Comparison of ENCODE assay signal across 14 mouse cellular contexts in genomic region chr2:166290826-166291225, GRCm38 (mm10).
DNase-seq lines count a peak whose midpoint lies in the region; ATAC-seq lines count a peak whose summit lies in the region.
"Had no signal": no experiment of that assay in that cellular context is flagged by ENCODE, and none has a peak within 500 bp of the region (broad histone marks: within the 10 kb centered on the region; RNA-seq: fewer than 3 reads in every experiment).

No protein-coding gene starts in this region.

- no peaks in the 10 kb centered on the region for H3K9me3 ChIP-seq in heart, embryonic 12.5 days (replicated peaks)
- no peaks in the 10 kb centered on the region for H3K9me3 ChIP-seq in midbrain, embryonic 14.5 days (ENCODE audit: control insufficient read depth, low read length)
- H3K9me3 ChIP-seq in midbrain, embryonic 16.5 days (replicated peaks; ENCODE audit: control insufficient read depth, low read length, poor library complexity, severe bottlenecking), result no peaks in the 10 kb centered on the region
- H3K9me3 ChIP-seq in hindbrain, embryonic 16.5 days (ENCODE audit: control insufficient read depth, low read length), result no peaks in the 10 kb centered on the region
- no peaks in the 10 kb centered on the region for H3K9me3 ChIP-seq in intestine, embryonic 15.5 days

- H3K4me2 ChIP-seq in heart, embryonic 12.5 days, result no peak overlapping the region
- H3K4me2 ChIP-seq in midbrain, embryonic 14.5 days (ENCODE audit: low read length), result no peak overlapping the region
- no peak overlapping the region for H3K4me2 ChIP-seq in midbrain, embryonic 16.5 days (ENCODE audit: low read length)
- H3K4me2 ChIP-seq in hindbrain, embryonic 16.5 days (ENCODE audit: low read length), result no peak overlapping the region
- no peak overlapping the region for H3K4me2 ChIP-seq in intestine, embryonic 15.5 days (replicated peaks)
- H3K4me2 ChIP-seq: liver, embryonic 11.5 days had no signal

- no peaks in the 10 kb centered on the region for H3K27me3 ChIP-seq in heart, embryonic 12.5 days (replicated peaks)
- H3K27me3 ChIP-seq in midbrain, embryonic 14.5 days (ENCODE audit: control insufficient read depth, insufficient read depth, low read length), result no peaks in the 10 kb centered on the region
- peaks cover 3% of the 10 kb centered on the region; the same call in 1 of the 2 replicates for H3K27me3 ChIP-seq in midbrain, embryonic 16.5 days (ENCODE audit: control insufficient read depth, insufficient read depth, low read depth, low read length)
- H3K27me3 ChIP-seq in hindbrain, embryonic 16.5 days (replicated peaks; ENCODE audit: control insufficient read depth, insufficient read depth, low read length), result peaks cover 2% of the 10 kb centered on the region; the same call in 1 of the 2 replicates
- H3K27me3 ChIP-seq in intestine, embryonic 15.5 days (replicated peaks), result no peaks in the 10 kb centered on the region

- no peak overlapping the region for H3K4me3 ChIP-seq in heart, embryonic 12.5 days
- no peak overlapping the region for H3K4me3 ChIP-seq in midbrain, embryonic 14.5 days (replicated peaks; ENCODE audit: low read depth, low read length)
- H3K4me3 ChIP-seq in midbrain, embryonic 16.5 days (ENCODE audit: low read depth, low read length), result no peak overlapping the region
- H3K4me3 ChIP-seq in hindbrain, embryonic 16.5 days (ENCODE audit: low read length), result no peak overlapping the region
- no peak overlapping the region for H3K4me3 ChIP-seq in intestine, embryonic 15.5 days (replicated peaks)
- H3K4me3 ChIP-seq: myocyte had no signal

- peaks cover 28% of the 10 kb centered on the region for H3K4me1 ChIP-seq in heart, embryonic 12.5 days (replicated peaks)
- peaks cover 13% of the 10 kb centered on the region; the same call in 1 of the 2 replicates for H3K4me1 ChIP-seq in midbrain, embryonic 14.5 days (ENCODE audit: control insufficient read depth, insufficient read depth, low read length)
- peaks cover 5% of the 10 kb centered on the region; the same call in 1 of the 2 replicates for H3K4me1 ChIP-seq in midbrain, embryonic 16.5 days (ENCODE audit: control insufficient read depth, insufficient read depth, low read length)
- H3K4me1 ChIP-seq in hindbrain, embryonic 16.5 days (ENCODE audit: control insufficient read depth, insufficient read depth, low read depth, low read length), result peaks cover 7% of the 10 kb centered on the region
- H3K4me1 ChIP-seq in intestine, embryonic 15.5 days (replicated peaks), result peaks cover 20% of the 10 kb centered on the region

- no peak for ATAC-seq in heart, embryonic 12.5 days (ENCODE audit: insufficient number of reproducible peaks, low FRiP score)
- ATAC-seq in midbrain, embryonic 14.5 days (ENCODE audit: low FRiP score, low TSS enrichment), result no peak
- ATAC-seq in midbrain, embryonic 16.5 days, result no peak
- 0 out of 2 replicates have a peak, but pooled peaks have one; percentile 20 for ATAC-seq in hindbrain, embryonic 16.5 days
- no peak; the same call in 1 of the 2 replicates for ATAC-seq in intestine, embryonic 15.5 days
- ATAC-seq: intestine, postnatal 0 days had no signal

- H3K27ac ChIP-seq in heart, embryonic 12.5 days (ENCODE audit: poor library complexity, severe bottlenecking), result peak overlapping the region; percentile 17; the same call in 1 of the 2 replicates
- H3K27ac ChIP-seq in midbrain, embryonic 14.5 days (replicated peaks; ENCODE audit: low read depth, low read length), result no peak overlapping the region
- no peak overlapping the region for H3K27ac ChIP-seq in midbrain, embryonic 16.5 days (ENCODE audit: low read length)
- no peak overlapping the region for H3K27ac ChIP-seq in hindbrain, embryonic 16.5 days (ENCODE audit: low read depth, low read length)
- H3K27ac ChIP-seq in intestine, embryonic 15.5 days, result no peak overlapping the region

- WGBS in heart, embryonic 12.5 days, result 45% methylated on average over 9 of the region's 9 CpGs
- WGBS in midbrain, embryonic 14.5 days, result 37% methylated on average over 9 of the region's 9 CpGs
- 49% methylated on average over 9 of the region's 9 CpGs for WGBS in midbrain, embryonic 16.5 days
- WGBS in hindbrain, embryonic 16.5 days, result 55% methylated on average over 9 of the region's 9 CpGs
- WGBS in intestine, embryonic 15.5 days, result 46% methylated on average over 9 of the region's 9 CpGs

- DNase-seq in heart, adult 18-20 months, result no peak
- DNase-seq in midbrain, embryonic 14.5 days, result no peak
- peak; percentile 44 for DNase-seq in retina, embryonic 14.5 days (ENCODE audit: low spot score)
- DNase-seq in urinary bladder, postnatal 25 days (ENCODE audit: low spot score), result no peak
- DNase-seq: B cell, adult 2 months; cerebellum, adult 9-11 months; thymus, postnatal 14 days had no signal

- no peak overlapping the region for H3K9ac ChIP-seq in heart, embryonic 12.5 days
- H3K9ac ChIP-seq in midbrain, embryonic 14.5 days (replicated peaks; ENCODE audit: low read length), result 0 out of 2 replicates have a peak overlapping the region, but pooled peaks have one; percentile 12
- H3K9ac ChIP-seq in midbrain, embryonic 16.5 days (ENCODE audit: low read depth, low read length), result no peak overlapping the region
- H3K9ac ChIP-seq in hindbrain, embryonic 16.5 days (ENCODE audit: low read depth, low read length), result peak overlapping the region; percentile 27; the same call in 1 of the 2 replicates
- H3K9ac ChIP-seq in intestine, embryonic 15.5 days, result no peak overlapping the region

- no peaks in the 10 kb centered on the region for H3K36me3 ChIP-seq in heart, embryonic 12.5 days
- no peaks in the 10 kb centered on the region for H3K36me3 ChIP-seq in midbrain, embryonic 14.5 days (ENCODE audit: control insufficient read depth, insufficient read depth, low read length)
- no peaks in the 10 kb centered on the region for H3K36me3 ChIP-seq in midbrain, embryonic 16.5 days (ENCODE audit: control insufficient read depth, insufficient read depth, low read length)
- no peaks in the 10 kb centered on the region for H3K36me3 ChIP-seq in hindbrain, embryonic 16.5 days (ENCODE audit: control insufficient read depth, insufficient read depth, low read length)
- no peaks in the 10 kb centered on the region for H3K36me3 ChIP-seq in intestine, embryonic 15.5 days

Comparison
In these comparisons a context has a peak if more than half of its experiments do, and no peak if none do; other contexts are left out.
1. H3K9ac ChIP-seq: peak in midbrain, embryonic 14.5 days (single experiment) and hindbrain, embryonic 16.5 days (single experiment); none in heart, embryonic 12.5 days (single experiment), midbrain, embryonic 16.5 days (single experiment) and intestine, embryonic 15.5 days (single experiment).